Mouse (Mus musculus) liver, adult 2 months (tissue): ENCODE results near the gene Gm13275. TPM values are rescaled to one million over a fixed set of nuclear protein-coding genes. Genes with fewer than 3 reads are reported as not detected.
"Not testable (repeated sequence)": the region's sequence is repeated elsewhere in the genome, so short reads cannot be mapped to it uniquely, and the experiment has no call there.

ENCODE experiments used
- DNase-seq: peaks from one replicate; pipeline ENCODE4 v3.0.0-alpha.2; 2011; ENCODE audit warnings: low read depth, low spot score; ENCODE audit errors: extremely low read depth
- H3K27ac ChIP-seq: fragments of 200-500 bp; replicated peaks from 2 replicates; pipeline ENCODE4 v1.5.1; 2012; ENCODE audit warnings: low read depth, mild to moderate bottlenecking, control low read depth, inconsistent platforms, low read length; ENCODE audit not compliant: insufficient read depth
- H3K27me3 ChIP-seq: fragments of 200-500 bp; 2 replicates; pipeline ENCODE4 v1.6.1; 2012; ENCODE audit warnings: mild to moderate bottlenecking, moderate library complexity, low read length, inconsistent platforms; ENCODE audit not compliant: control insufficient read depth, insufficient read depth
- H3K36me3 ChIP-seq: fragments of 200-500 bp; 2 replicates; pipeline ENCODE4 v1.6.1; 2012; ENCODE audit warnings: low read length, inconsistent platforms; ENCODE audit not compliant: control insufficient read depth, insufficient read depth
- H3K4me1 ChIP-seq: fragments of 200-500 bp; 2 replicates; pipeline ENCODE4 v1.6.1; 2011; ENCODE audit warnings: low read length; ENCODE audit not compliant: control insufficient read depth, insufficient read depth
- H3K4me3 ChIP-seq: fragments of 200-500 bp; 2 replicates; pipeline ENCODE4 v1.5.1; 2011; ENCODE audit warnings: low read depth, mild to moderate bottlenecking, control low read depth, low read length, moderate library complexity; ENCODE audit not compliant: insufficient read depth
- H3K79me2 ChIP-seq: fragments of 200-500 bp; 2 replicates; pipeline ENCODE4 v1.6.1; 2012; ENCODE audit warnings: inconsistent platforms, mild to moderate bottlenecking, low read length, moderate library complexity; ENCODE audit not compliant: control insufficient read depth, insufficient read depth
- H3K9ac ChIP-seq: fragments of 200-500 bp; 2 replicates; pipeline ENCODE4 v1.6.1; 2012; ENCODE audit warnings: low read depth, mild to moderate bottlenecking, control low read depth, inconsistent platforms, low read length
- CTCF ChIP-seq: fragments of 200-500 bp; IDR thresholded peaks from 2 replicates; pipeline ENCODE4 v1.5.1; 2011; ENCODE audit warnings: low read depth, low read length, control low read depth
- WGBS: fragments of 180-500 bp; shearing (Covaris S2); methylation state at CpG from one replicate; pipeline ENCODE4 v1.1.7; 2018; 5-methylcytosine and 5-hydroxymethylcytosine counted together
- polyA plus RNA-seq: library from polyadenylated mRNA; depleted of rRNA; stranded (reverse); fragments of >200 nt; gene quantifications from 2 replicates; pipeline ENCODE4 v1.2.3, GENCODE M21; 2012
- total RNA-seq: library from RNA; depleted of rRNA; stranded (reverse); fragments of >200 nt; gene quantifications from 2 replicates; pipeline ENCODE4 v1.2.3, GENCODE M21; 2014

Gene Gm13275
- total and polyA plus RNA-seq, 2 experiments = not detected

GRCm38 (mm10) chr4:88782335-88782734, 12.0 kb upstream of the Gm13275 start:
- WGBS = under 1% methylated on average over 19 of the region's 31 CpGs
- H3K4me3 ChIP-seq, H3K36me3 ChIP-seq, H3K4me1 ChIP-seq, H3K27me3 ChIP-seq, DNase-seq, H3K9ac ChIP-seq, H3K79me2 ChIP-seq: not testable (repeated sequence)
- 0 out of 2 replicates have a peak overlapping the region, but pooled peaks have one; percentile 12 for H3K27ac ChIP-seq

GRCm38 (mm10) chr4:88785409-88785808, 8.9 kb upstream of the Gm13275 start, which contains the start of gene Gm13276:
Gene Gm13276, plus strand, starts transcription at chr4:88785709.
- H3K4me3 ChIP-seq, H3K27ac ChIP-seq, H3K79me2 ChIP-seq, H3K9ac ChIP-seq, DNase-seq, H3K27me3 ChIP-seq, H3K36me3 ChIP-seq, H3K4me1 ChIP-seq: not testable (repeated sequence)
- WGBS = no CpG with 5 or more reads among the region's 27 CpGs

- not testable (repeated sequence) for H3K36me3 ChIP-seq, H3K27me3 ChIP-seq, H3K9ac ChIP-seq, H3K4me1 ChIP-seq, H3K4me3 ChIP-seq, DNase-seq, H3K27ac ChIP-seq, H3K79me2 ChIP-seq
- WGBS = 0% methylated on average over 4 of the region's 28 CpGs
- TF ChIP-seq CTCF = peak; percentile 53
Observed at GRCm38 (mm10) chr4:88788402-88788801, 5.9 kb upstream of the Gm13275 start, which contains the start of gene Gm13277. Gene Gm13277, plus strand, starts transcription at chr4:88788632.

GRCm38 (mm10) chr4:88791250-88791649, 3.0 kb upstream of the Gm13275 start, which contains the start of gene Gm13278:
Gene Gm13278, plus strand, starts transcription at chr4:88791550.
- not testable (repeated sequence) for H3K27me3 ChIP-seq, H3K27ac ChIP-seq, H3K79me2 ChIP-seq, DNase-seq, H3K4me3 ChIP-seq, H3K36me3 ChIP-seq, H3K9ac ChIP-seq, H3K4me1 ChIP-seq
- no CpG with 5 or more reads among the region's 28 CpGs for WGBS

GRCm38 (mm10) chr4:88797097-88797496, 2.8 kb downstream of the Gm13275 start, which contains the start of gene Gm13279:
Gene Gm13279, plus strand, starts transcription at chr4:88797397.
- H3K27ac ChIP-seq, H3K4me1 ChIP-seq, H3K79me2 ChIP-seq, H3K9ac ChIP-seq, H3K4me3 ChIP-seq, H3K36me3 ChIP-seq, H3K27me3 ChIP-seq, DNase-seq: not testable (repeated sequence)
- WGBS = no CpG with 5 or more reads among the region's 28 CpGs

- DNase-seq, H3K36me3 ChIP-seq, H3K27me3 ChIP-seq, H3K4me1 ChIP-seq, H3K4me3 ChIP-seq, H3K9ac ChIP-seq, H3K27ac ChIP-seq, H3K79me2 ChIP-seq: not testable (repeated sequence)
- WGBS = 12% methylated on average over 6 of the region's 7 CpGs
Observed at GRCm38 (mm10) chr4:88799365-88799764, 5.1 kb downstream of the Gm13275 start, which contains the start of gene Gm13285. Gene Gm13285, plus strand, starts transcription at chr4:88799665.

GRCm38 (mm10) chr4:88802954-88803353, 8.7 kb downstream of the Gm13275 start, which contains the start of gene Gm13287:
Gene Gm13287, plus strand, starts transcription at chr4:88803254.
- not testable (repeated sequence) for H3K9ac ChIP-seq, H3K36me3 ChIP-seq, H3K4me3 ChIP-seq, H3K79me2 ChIP-seq, H3K27me3 ChIP-seq, H3K27ac ChIP-seq, DNase-seq, H3K4me1 ChIP-seq
- WGBS = no CpG with 5 or more reads among the region's 29 CpGs

- not testable (repeated sequence) for H3K9ac ChIP-seq, H3K27ac ChIP-seq, H3K4me1 ChIP-seq, DNase-seq, H3K27me3 ChIP-seq, H3K79me2 ChIP-seq, H3K36me3 ChIP-seq
- H3K4me3 ChIP-seq = peak within 1 kb of the TSS; percentile 6; the same call in 1 of the 2 replicates
- no CpG with 5 or more reads among the region's 8 CpGs for WGBS
Observed at GRCm38 (mm10) chr4:88805231-88805630, 10.9 kb downstream of the Gm13275 start, which contains the start of gene Gm13288. Gene Gm13288, plus strand, starts transcription at chr4:88805531.

GRCm38 (mm10) chr4:88805761-88806160, 11.5 kb downstream of the Gm13275 start:
- H3K4me3 ChIP-seq = peak overlapping the region; percentile 6; the same call in 1 of the 2 replicates
- not testable (repeated sequence) for H3K27ac ChIP-seq

More at GRCm38 (mm10) chr4:88805761-88806160, 11.5 kb downstream of the Gm13275 start:
- not testable (repeated sequence) for H3K79me2 ChIP-seq, H3K36me3 ChIP-seq, DNase-seq, H3K27me3 ChIP-seq, H3K9ac ChIP-seq, H3K4me1 ChIP-seq
- whole genome bisulfite sequencing = 0% methylated on average over 3 of the region's 34 CpGs
